Mouse (Mus musculus) ES-E14 (cell line): ENCODE data around the gene Fam229b.

Source experiments
- CHD2 ChIP-seq: IDR thresholded peaks from 2 replicates; pipeline ENCODE4 v1.6.1; 2014; ENCODE audit warnings: mild to moderate bottlenecking, low read depth, low read length, inconsistent platforms
- MAFK ChIP-seq: IDR thresholded peaks from 2 replicates; pipeline ENCODE4 v1.6.1; 2014; ENCODE audit warnings: mild to moderate bottlenecking, low read depth, low read length, inconsistent platforms; ENCODE audit not compliant: insufficient read depth
- ZC3H11A ChIP-seq: IDR thresholded peaks from 2 replicates; pipeline ENCODE4 v1.6.1; 2012; ENCODE audit warnings: low read depth, mild to moderate bottlenecking, inconsistent platforms, low read length, borderline replicate concordance

DNA sequence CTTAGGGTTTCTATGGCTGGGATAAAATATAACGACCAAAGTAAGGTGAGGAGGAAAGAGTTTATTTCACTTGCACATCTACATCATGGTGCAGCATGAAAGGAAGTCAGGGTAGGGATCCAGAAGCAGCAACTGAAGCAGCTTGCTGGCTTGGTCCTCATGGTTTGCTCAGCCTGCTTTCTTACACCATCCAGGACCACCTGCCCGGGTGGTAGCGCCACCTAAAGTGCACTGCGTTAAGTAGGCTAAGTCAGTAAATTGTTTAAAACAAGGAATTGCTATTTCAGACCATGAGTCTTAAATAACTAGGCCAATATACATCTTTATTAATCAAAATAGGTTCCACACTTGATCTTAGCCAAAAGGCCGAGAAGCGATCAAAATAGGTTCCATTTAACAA is 5.0 kb upstream of the Fam229b start:
- no peak for TF ChIP-seq CHD2
- TF ChIP-seq MAFK, result no peak
- TF ChIP-seq ZC3H11A, result no peak
